Mouse (Mus musculus) monocyte, adult 2 months (primary cell): ENCODE results near the gene Gm12794.
"Not testable (repeated sequence)": the region's sequence is repeated elsewhere in the genome, so short reads cannot be mapped to it uniquely, and the experiment has no call there.

Experiments
- DNase-seq, 2 experiments: peaks; one replicate each; pipeline ENCODE4 v3.0.0; 2022; ENCODE audit warnings: low spot score in 2 of 2, low read depth in 1 of 2

The Gm12794 gene

DNA sequence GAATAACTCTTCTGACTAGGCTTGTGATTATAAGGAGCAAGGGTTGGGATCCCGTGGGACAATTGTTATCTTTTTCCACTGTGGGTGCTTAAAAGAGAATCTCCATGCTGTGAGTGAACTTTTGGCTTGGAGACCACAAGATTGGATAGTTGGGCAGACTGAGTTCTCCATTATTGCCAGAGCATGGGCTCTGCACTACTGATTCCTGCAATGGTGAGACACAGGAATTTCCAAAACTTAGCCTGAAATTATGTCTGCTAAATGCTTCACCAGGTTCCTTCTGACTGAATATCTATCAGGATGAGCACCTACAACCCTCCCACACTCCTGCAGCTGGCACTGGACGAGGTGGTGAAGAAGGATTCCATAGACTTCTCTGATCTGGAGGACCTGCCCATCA, at the start of gene Gm12794:
TSS of gene Gm12794 (plus strand) at position 301 of the 400 bp plus-strand sequence.
- not testable (repeated sequence) for DNase-seq

DNA sequence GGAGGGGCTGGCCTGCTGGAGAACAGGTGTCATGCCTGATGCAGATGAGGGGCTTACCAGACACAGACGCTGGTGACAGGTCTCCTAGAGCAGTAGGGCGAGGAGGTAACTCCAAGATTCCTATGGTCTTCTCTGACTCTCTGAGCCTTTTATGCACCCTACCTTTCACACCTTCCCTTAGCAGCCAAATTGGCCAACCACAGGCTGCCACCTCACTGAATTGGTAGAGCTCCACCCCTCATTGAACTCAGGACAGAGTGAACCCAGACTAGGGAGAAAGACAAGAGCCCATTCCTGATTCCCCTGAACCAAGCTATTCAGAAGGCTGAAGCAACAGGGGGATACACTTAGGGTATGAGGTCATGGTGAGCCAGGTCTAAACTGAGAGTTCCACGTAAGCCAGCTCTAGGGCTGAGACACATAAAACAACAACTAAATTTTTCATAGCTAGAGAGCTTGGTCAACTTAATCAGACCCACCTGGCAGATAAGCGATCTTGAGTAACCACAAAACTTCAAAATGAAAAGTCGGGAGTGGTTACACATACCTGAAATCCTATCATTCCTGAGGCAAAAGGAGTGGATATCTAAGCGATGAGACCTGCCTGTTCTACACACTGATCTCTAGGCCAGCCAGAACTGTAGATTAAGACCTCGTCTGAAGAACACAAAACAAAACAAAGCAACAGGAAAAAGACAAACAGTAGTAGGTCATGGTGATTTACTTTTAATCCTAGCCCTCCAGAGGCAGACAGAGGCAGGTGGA, 46.4 kb upstream of the Gm12794 start, which contains the start of gene C130073F10Rik:
TSS of gene C130073F10Rik (minus strand) at position 134 of the 765 bp plus-strand sequence.
- DNase-seq, result no peak

DNA sequence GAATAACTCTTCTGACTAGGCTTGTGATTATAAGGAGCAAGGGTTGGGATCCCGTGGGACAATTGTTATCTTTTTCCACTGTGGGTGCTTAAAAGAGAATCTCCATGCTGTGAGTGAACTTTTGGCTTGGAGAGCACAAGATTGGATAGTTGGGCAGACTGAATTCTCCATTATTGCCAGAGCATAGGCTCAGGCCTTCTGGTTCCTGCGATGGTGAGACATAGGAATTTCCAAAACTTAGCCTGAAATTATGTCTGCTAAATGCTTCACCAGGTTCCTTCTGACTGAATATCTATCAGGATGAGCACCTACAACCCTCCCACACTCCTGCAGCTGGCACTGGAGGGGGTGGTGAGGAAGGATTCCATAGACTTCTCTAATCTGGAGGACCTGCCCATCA, 31.4 kb upstream of the Gm12794 start, which contains the start of gene Gm12800:
TSS of gene Gm12800 (plus strand) at position 301 of the 400 bp plus-strand sequence.
- DNase-seq, result not testable (repeated sequence)

DNA sequence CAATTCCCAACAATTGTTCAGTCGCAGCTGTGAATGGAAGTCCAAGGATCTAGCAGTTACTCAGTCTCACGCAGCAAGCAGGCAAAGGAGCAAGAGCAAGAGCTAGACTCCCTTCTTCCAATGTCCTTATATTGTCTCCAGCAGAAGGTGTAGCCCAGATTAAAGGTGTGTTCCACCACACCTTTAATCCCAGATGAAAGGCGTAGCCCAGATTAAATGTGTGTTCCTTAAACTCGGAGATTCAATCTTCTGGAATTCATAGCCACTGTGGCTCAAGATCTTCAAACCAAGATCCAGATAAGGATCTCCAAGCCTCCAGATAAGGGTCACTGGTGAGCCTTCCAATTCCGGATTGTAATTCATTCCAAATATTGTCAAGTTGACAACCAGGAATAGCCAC, 40.7 kb downstream of the Gm12794 start, which contains the start of gene Gm12790:
TSS of gene Gm12790 (minus strand) at position 101 of the 400 bp plus-strand sequence.
- not testable (repeated sequence) for DNase-seq

DNA sequence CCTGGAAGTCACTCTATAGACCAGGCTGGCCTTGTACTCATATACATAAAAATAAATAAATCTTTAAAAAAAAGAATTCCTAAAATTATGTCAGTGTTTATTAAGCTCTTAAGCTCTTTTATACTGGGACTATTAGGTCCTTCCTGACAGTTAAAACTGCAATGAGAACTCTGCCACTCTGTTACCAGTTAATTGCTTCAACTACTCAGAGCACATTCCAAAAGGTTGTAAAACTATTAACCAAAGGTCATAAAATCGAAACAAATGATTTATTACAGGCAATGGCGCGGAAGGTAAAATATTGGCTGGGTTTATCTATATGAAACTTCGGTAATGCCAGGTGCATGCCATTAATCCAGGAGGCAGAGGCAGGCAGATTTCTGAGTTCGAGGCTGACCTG, 45.5 kb downstream of the Gm12794 start:
- DNase-seq, result no peak

DNA sequence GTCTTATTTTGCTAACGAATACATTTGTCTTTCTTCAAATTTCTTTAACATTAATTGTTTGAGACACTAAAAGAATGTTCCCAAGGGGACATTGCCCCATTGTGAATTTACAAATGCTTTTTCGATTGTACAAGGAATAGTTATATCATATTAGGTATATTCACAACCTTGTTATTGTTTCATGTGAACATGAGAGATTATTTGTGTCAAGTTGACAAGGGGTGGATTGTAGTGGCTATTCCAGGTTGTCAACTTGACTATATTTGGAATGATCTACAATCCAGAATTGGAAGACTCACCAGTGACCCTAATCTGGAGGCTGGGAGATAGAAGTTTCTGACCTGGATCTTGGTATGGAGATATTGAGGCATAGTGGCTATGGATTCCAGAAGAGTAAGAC, 46.1 kb downstream of the Gm12794 start, which contains the start of gene Gm12789:
TSS of gene Gm12789 (plus strand) at position 301 of the 400 bp plus-strand sequence.
- DNase-seq, result not testable (repeated sequence)
